Mouse (Mus musculus): Measurements from ENCODE around the gene Heatr3. TPM values are rescaled to one million over a fixed set of nuclear protein-coding genes. Genes with fewer than 3 reads are reported as not detected.

Gene Heatr3
- total RNA-seq, 2 experiments from 2014 or later, result 30.4 to 30.7 TPM

- Histone ChIP-seq H3K4me3 (peak overlapping the region; percentile 96; the same call in 1 of the 2 replicates), H3K27ac (no peak overlapping the region)
- intact Hi-C loops (cut with DNase I), result no loop called here
- DNase-seq (ENCODE audit: extremely low spot score in 1 of 2, low spot score in 2 of 2), result no peak
- no peak for TF ChIP-seq CTCF (IDR thresholded peaks at IDR 0.05)
Observed at GRCm38 (mm10) chr8:88139256-88139655, 1.6 kb downstream of the Heatr3 start.

GRCm38 (mm10) chr8:88141629-88142028, 4.0 kb downstream of the Heatr3 start:
- no peak for DNase-seq (ENCODE audit: extremely low spot score in 1 of 2, low spot score in 2 of 2)
- Histone ChIP-seq H3K4me3 (no peak overlapping the region), H3K27ac (no peak overlapping the region)
- no peak for TF ChIP-seq CTCF (IDR thresholded peaks at IDR 0.05)
- intact Hi-C loops (cut with DNase I), result no loop called here

GRCm38 (mm10) chr8:88144041-88144440, 6.4 kb downstream of the Heatr3 start:
- intact Hi-C loops (cut with DNase I), result no loop called here
- no peak overlapping the region for H3K27ac ChIP-seq
- DNase-seq (ENCODE audit: extremely low spot score in 1 of 2, low spot score in 2 of 2), result no peak
- H3K4me3 ChIP-seq, result no peak overlapping the region
- TF ChIP-seq CTCF (IDR thresholded peaks at IDR 0.05), result no peak

- H3K4me3 ChIP-seq, result no peak overlapping the region
- intact Hi-C loops (cut with DNase I), result loop anchor here (10.0 kb wide), 1 partner anchor 574 kb away; no protein-coding TSS in a partner anchor
- TF ChIP-seq CTCF (IDR thresholded peaks at IDR 0.05), result no peak
- H3K27ac ChIP-seq, result peak overlapping the region; percentile 8; the same call in 1 of the 2 replicates
- peak; percentile 16 to 26 for DNase-seq (ENCODE audit: extremely low spot score in 1 of 2, low spot score in 2 of 2)
Observed at GRCm38 (mm10) chr8:88150910-88151371, 13.3 kb downstream of the Heatr3 start.

GRCm38 (mm10) chr8:88160237-88160995, 22.8 kb downstream of the Heatr3 start:
- intact Hi-C loops (cut with DNase I), result loop anchor here (10.0 kb wide), 2 partner anchors 84 to 174 kb away; no protein-coding TSS in a partner anchor
- DNase-seq (ENCODE audit: extremely low spot score in 1 of 2, low spot score in 2 of 2), result peak in 1 of 2 experiments; percentile 14
- H3K27ac ChIP-seq, result no peak overlapping the region
- H3K4me3 ChIP-seq, result no peak overlapping the region
- TF ChIP-seq CTCF (IDR thresholded peaks at IDR 0.05), result no peak

- peak; percentile 71 for TF ChIP-seq CTCF (IDR thresholded peaks at IDR 0.05)
- no peak overlapping the region for H3K4me3 ChIP-seq
- intact Hi-C loops (cut with DNase I), result loop anchor here (10.0 kb wide), 2 partner anchors 83 to 173 kb away; no protein-coding TSS in a partner anchor
- no peak overlapping the region for H3K27ac ChIP-seq
- DNase-seq (ENCODE audit: extremely low spot score in 1 of 2, low spot score in 2 of 2), result peak; percentile 48 to 58
Observed at GRCm38 (mm10) chr8:88161439-88161838, 23.8 kb downstream of the Heatr3 start.

- TF ChIP-seq CTCF (IDR thresholded peaks at IDR 0.05), result no peak
- Histone ChIP-seq H3K4me3 (no peak overlapping the region), H3K27ac (no peak overlapping the region)
- intact Hi-C loops (cut with DNase I), result no loop called here
- DNase-seq (ENCODE audit: extremely low spot score in 1 of 2, low spot score in 2 of 2), result no peak
Observed at GRCm38 (mm10) chr8:88175264-88175663, 37.6 kb downstream of the Heatr3 start.

- no peak for TF ChIP-seq CTCF (IDR thresholded peaks at IDR 0.05)
- intact Hi-C loops (cut with DNase I), result no loop called here
- Histone ChIP-seq H3K4me3 (no peak overlapping the region), H3K27ac (no peak overlapping the region)
- no peak for DNase-seq (ENCODE audit: extremely low spot score in 1 of 2, low spot score in 2 of 2)
Observed at GRCm38 (mm10) chr8:88177291-88177690, 39.6 kb downstream of the Heatr3 start.

- H3K27ac ChIP-seq, result no peak overlapping the region
- TF ChIP-seq CTCF (IDR thresholded peaks at IDR 0.05), result no peak
- intact Hi-C loops (cut with DNase I), result no loop called here
- no peak overlapping the region for H3K4me3 ChIP-seq
- DNase-seq (ENCODE audit: extremely low spot score in 1 of 2, low spot score in 2 of 2), result no peak
Observed at GRCm38 (mm10) chr8:88183121-88183520, 45.5 kb downstream of the Heatr3 start.

- Histone ChIP-seq H3K4me3 (no peak overlapping the region), H3K27ac (no peak overlapping the region)
- no peak for TF ChIP-seq CTCF (IDR thresholded peaks at IDR 0.05)
- DNase-seq (ENCODE audit: extremely low spot score in 1 of 2, low spot score in 2 of 2), result no peak
- intact Hi-C loops (cut with DNase I), result no loop called here
Observed at GRCm38 (mm10) chr8:88184914-88185313, 47.3 kb downstream of the Heatr3 start.

GRCm38 (mm10) chr8:88185716-88186115, 48.1 kb downstream of the Heatr3 start:
- H3K4me3 ChIP-seq, result no peak overlapping the region
- no peak overlapping the region for H3K27ac ChIP-seq
- intact Hi-C loops (cut with DNase I), result no loop called here
- no peak for TF ChIP-seq CTCF (IDR thresholded peaks at IDR 0.05)
- DNase-seq (ENCODE audit: extremely low spot score in 1 of 2, low spot score in 2 of 2), result no peak

GRCm38 (mm10) chr8:88197328-88197727, 59.7 kb downstream of the Heatr3 start:
- H3K4me3 ChIP-seq, result no peak overlapping the region
- intact Hi-C loops (cut with DNase I), result no loop called here
- H3K27ac ChIP-seq, result no peak overlapping the region
- no peak for DNase-seq (ENCODE audit: extremely low spot score in 1 of 2, low spot score in 2 of 2)
- TF ChIP-seq CTCF (IDR thresholded peaks at IDR 0.05), result no peak

Data from left cerebral cortex, adult 2 months (tissue).